Mouse (Mus musculus): ENCODE results near the gene Sgce. TPM values are rescaled to one million over a fixed set of nuclear protein-coding genes. Genes with fewer than 3 reads are reported as not detected.

Gene Sgce
- 5.5 TPM for polyA plus RNA-seq (2014; fragmentation: Illumina TruSeq; extraction: RNeasy Lipid Tissue Mini Kit (QIAGEN cat#74804); ENCODE audit: low read depth, low replicate concordance)

GRCm38 (mm10) chr6:4746696-4747439 lies at the start of gene Sgce, which contains the start of gene Peg10:
TSS of gene Sgce (minus strand) at chr6:4747207.
TSS of gene Peg10 (plus strand) at chr6:4747306.

Other genes with a start within 250 kb of the Sgce start
- 3.6 TPM for gene Col1a2, start 242.4 kb downstream of the Sgce start, polyA plus RNA-seq (2014; fragmentation: Illumina TruSeq; extraction: RNeasy Lipid Tissue Mini Kit (QIAGEN cat#74804); ENCODE audit: low read depth, low replicate concordance)
- gene Casd1, start 146.4 kb downstream of the Sgce start, polyA plus RNA-seq (2014; fragmentation: Illumina TruSeq; extraction: RNeasy Lipid Tissue Mini Kit (QIAGEN cat#74804); ENCODE audit: low read depth, low replicate concordance), result 41.2 TPM
- gene Peg10, start 99 bp upstream of the Sgce start, polyA plus RNA-seq (2014; fragmentation: Illumina TruSeq; extraction: RNeasy Lipid Tissue Mini Kit (QIAGEN cat#74804); ENCODE audit: low read depth, low replicate concordance), result 0.34 TPM
- gene Ppp1r9a, start 155.7 kb upstream of the Sgce start, polyA plus RNA-seq (2014; fragmentation: Illumina TruSeq; extraction: RNeasy Lipid Tissue Mini Kit (QIAGEN cat#74804); ENCODE audit: low read depth, low replicate concordance), result 2.4 TPM